Mouse (Mus musculus) heart, embryonic 16.5 days (tissue): Measurements from ENCODE around the gene Wdr18. TPM values are rescaled to one million over a fixed set of nuclear protein-coding genes. Genes with fewer than 3 reads are reported as not detected.

Experiments used
- ATAC-seq: fragments of 200-750 bp; cut with Nextera tagmentation; replicated peaks from 2 replicates; pipeline ENCODE4 v1.8.0; 2017; ENCODE audit warnings: moderate number of reproducible peaks; ENCODE audit not compliant: insufficient read depth, low FRiP score; ENCODE audit errors: extremely low read depth
- H3K27ac ChIP-seq: fragments of 300-500 bp; sonication (generic); 2 replicates; pipeline ENCODE4 v1.5.1; 2014; ENCODE audit warnings: mild to moderate bottlenecking, low read length, control low read depth, moderate library complexity
- H3K27me3 ChIP-seq: fragments of 300-500 bp; sonication (generic); 2 replicates; pipeline ENCODE4 v1.6.1; 2014; ENCODE audit warnings: low read length, mixed read lengths; ENCODE audit not compliant: control insufficient read depth, insufficient read depth
- H3K36me3 ChIP-seq: fragments of 300-500 bp; sonication (generic); 2 replicates; pipeline ENCODE4 v1.6.1; 2014; ENCODE audit not compliant: control insufficient read depth, insufficient read depth
- H3K4me1 ChIP-seq: fragments of 300-500 bp; sonication (generic); 2 replicates; pipeline ENCODE4 v1.6.1; 2014; ENCODE audit warnings: low read length, mixed read lengths; ENCODE audit not compliant: control insufficient read depth, insufficient read depth
- H3K4me2 ChIP-seq: fragments of 300-500 bp; sonication (generic); 2 replicates; pipeline ENCODE4 v1.6.1; 2014; ENCODE audit warnings: low read depth, mild to moderate bottlenecking, control low read depth, low read length
- H3K4me3 ChIP-seq: fragments of 300-500 bp; sonication (generic); 2 replicates; pipeline ENCODE4 v1.5.1; 2014; ENCODE audit warnings: mild to moderate bottlenecking, control low read depth, low read length
- H3K9ac ChIP-seq: fragments of 300-500 bp; sonication (generic); 2 replicates; pipeline ENCODE4 v1.6.1; 2014; ENCODE audit warnings: low read length, control low read depth
- H3K9me3 ChIP-seq: fragments of 300-500 bp; sonication (generic); replicated peaks from 2 replicates; pipeline ENCODE4 v1.6.1; 2016; ENCODE audit warnings: low read length; ENCODE audit not compliant: control insufficient read depth
- WGBS: fragments of 180-500 bp; shearing (Covaris S2); extraction: QIAGEN DNeasy Blood & Tissue Kit; methylation state at CpG from one replicate; pipeline ENCODE4 v1.1.7; 2014; 5-methylcytosine and 5-hydroxymethylcytosine counted together
- polyA plus RNA-seq: library from polyadenylated mRNA; unstranded; fragments of >200 nt; fragmentation: Nextera tagmentation; extraction: Ambion mirVana; gene quantifications from 2 replicates; pipeline ENCODE4 v1.2.1, GENCODE M21; 2015

Wdr18 gene
- polyA plus RNA-seq, 1 experiment from 2014 or later, result 69.6 TPM

DNA sequence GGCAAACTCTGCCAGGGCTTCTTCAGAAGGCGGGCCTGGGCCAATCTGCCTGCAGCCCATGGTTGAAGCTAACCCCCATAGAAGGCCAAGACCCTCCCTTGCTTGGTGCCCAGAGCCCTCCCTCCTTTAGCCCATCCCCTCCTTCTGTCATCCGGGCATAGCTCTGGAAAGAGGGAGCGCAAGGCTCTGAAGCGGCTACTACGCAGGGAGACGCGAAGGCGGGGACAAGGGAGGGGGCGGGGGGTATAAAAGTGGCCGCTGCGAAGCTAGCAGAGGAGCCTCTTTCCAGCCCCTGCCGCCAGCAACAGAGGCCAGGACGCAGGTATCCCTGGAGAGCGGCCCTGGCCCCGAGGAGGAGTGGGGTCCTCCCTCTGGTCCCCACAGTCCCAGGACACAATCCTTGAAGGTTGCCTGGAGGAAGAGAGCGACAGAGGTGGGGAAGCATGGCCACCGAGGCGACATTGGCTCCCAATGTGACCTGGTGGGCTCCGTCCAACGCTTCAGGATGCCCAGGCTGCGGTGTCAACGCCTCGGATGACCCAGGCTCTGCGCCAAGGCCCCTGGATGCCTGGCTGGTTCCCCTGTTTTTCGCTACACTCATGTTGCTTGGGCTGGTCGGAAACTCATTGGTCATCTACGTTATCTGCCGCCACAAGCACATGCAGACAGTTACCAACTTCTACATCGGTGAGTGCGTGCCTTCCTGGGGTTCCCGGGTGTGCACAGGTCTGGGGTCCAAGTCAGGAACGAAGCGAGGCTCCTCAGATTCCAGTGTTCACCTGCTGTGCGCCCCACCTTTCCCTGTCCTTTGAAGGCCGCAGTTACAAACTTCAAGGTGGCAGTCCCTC is 41.5 kb upstream of the Wdr18 start:
- Histone ChIP-seq H3K9ac (peak overlapping the region; percentile 14), H3K27ac (no peak overlapping the region), H3K4me1 (peaks cover 52% of the 10 kb centered on the region), H3K27me3 (peaks cover 57% of the 10 kb centered on the region), H3K4me3 (peak overlapping the region; percentile 26), H3K36me3 (no peaks in the 10 kb centered on the region), H3K9me3 (no peaks in the 10 kb centered on the region), H3K4me2 (peak overlapping the region; percentile 50)
- ATAC-seq, result no peak
- 8% methylated on average over 34 of the region's 35 CpGs for WGBS

DNA sequence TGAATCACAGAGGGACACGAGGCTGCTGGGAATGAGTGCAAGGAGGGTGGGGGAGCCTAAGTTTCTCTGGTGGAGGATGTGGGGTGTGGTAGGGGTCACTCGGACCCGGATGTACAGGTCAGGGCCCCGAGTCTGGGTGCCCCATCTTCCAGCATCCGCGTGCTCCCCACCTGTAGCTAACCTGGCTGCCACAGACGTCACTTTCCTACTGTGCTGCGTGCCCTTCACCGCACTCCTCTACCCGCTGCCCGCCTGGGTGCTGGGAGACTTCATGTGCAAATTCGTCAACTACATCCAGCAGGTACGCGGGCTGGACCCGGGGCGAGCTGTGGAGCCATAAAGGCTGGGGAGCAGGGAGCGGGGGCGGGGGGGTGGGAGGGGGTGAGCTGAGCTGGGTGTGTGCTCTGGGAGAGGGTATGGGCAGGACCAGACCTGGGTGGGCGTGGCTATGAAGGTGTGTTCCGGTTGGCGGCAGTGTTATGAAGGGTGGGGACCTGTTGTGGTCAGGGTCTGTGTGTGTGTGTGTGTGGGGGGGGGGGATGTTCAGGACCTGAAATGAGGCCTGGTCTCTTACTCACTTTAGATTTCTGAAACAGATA is 40.6 kb upstream of the Wdr18 start:
- Histone ChIP-seq H3K27ac (no peak overlapping the region), H3K27me3 (peaks cover 57% of the 10 kb centered on the region), H3K9ac (no peak overlapping the region), H3K4me2 (peak overlapping the region; percentile 28; the same call in 1 of the 2 replicates), H3K4me1 (peaks cover 43% of the 10 kb centered on the region), H3K9me3 (no peaks in the 10 kb centered on the region), H3K36me3 (no peaks in the 10 kb centered on the region), H3K4me3 (peak overlapping the region; percentile 16; the same call in 1 of the 2 replicates)
- 5% methylated on average over 21 of the region's 21 CpGs for WGBS
- no peak for ATAC-seq

DNA sequence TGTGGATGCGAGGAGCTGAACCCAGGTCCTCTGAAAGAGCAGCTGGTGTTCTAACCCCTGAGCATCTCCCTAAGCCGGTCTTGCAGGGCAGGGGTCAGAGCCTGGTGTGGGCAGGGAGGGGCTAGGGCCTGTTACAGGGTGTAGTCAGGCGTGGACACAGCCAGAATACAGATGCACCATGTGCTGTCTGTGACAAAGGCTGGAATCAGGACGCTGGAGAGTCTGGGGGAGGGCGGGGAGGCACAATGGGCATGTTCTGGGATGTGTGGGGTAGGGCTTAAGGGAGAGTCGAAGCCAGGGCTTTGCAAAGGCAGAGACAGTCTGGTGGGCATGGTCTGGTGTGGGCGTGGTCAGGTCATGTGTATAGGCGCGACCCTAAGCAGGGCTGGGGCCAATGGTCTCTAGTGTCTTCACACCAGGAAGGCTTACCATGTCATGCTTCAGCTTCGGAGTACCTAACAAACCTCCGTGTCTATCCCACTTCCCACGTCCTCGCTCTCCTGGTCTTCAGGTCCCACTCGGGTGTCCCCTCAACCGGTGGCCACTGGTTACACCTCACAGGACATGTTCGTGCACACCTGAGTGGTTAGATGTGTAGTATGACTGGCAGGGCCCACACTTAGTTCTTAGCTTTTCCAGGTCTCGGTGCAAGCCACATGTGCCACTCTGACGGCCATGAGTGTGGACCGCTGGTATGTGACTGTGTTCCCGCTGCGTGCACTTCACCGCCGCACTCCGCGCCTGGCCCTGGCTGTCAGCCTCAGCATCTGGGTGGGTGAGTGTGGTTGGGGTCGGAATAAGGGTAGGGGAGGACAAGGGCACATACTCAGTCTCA is 39.7 kb upstream of the Wdr18 start:
- Histone ChIP-seq H3K36me3 (no peaks in the 10 kb centered on the region), H3K4me3 (no peak overlapping the region), H3K9ac (no peak overlapping the region), H3K27me3 (peaks cover 57% of the 10 kb centered on the region), H3K4me2 (no peak overlapping the region), H3K27ac (no peak overlapping the region), H3K4me1 (peaks cover 34% of the 10 kb centered on the region), H3K9me3 (no peaks in the 10 kb centered on the region)
- WGBS, result 28% methylated on average over 26 of the region's 26 CpGs
- no peak for ATAC-seq

DNA sequence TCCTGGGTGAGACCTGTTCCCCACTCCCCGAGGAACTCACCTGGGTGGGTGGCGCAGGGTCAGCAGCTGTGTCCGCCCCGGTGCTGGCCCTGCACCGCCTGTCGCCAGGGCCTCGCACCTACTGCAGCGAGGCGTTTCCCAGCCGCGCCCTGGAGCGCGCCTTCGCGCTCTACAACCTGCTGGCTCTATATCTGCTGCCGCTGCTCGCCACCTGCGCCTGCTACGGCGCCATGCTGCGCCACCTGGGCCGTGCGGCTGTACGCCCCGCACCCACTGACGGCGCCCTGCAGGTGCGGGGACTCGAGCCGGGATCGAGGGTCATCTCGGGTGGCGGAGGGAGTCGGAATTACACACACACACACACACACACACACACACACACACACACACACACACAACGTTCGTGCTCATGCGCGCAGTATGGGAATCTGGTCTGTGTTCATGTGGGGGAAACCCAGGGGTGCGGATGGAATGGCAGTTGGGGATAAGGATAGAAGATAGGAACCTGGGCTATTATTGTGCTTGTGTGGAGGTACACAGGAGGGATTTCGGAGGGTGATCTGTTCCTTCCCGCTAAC is 38.9 kb upstream of the Wdr18 start, which contains the start of gene R3hdm4:
Gene R3hdm4 (minus strand): TSS at position 251 of the 578 bp plus-strand sequence.
- Histone ChIP-seq H3K4me1 (peaks cover 32% of the 10 kb centered on the region), H3K9ac (peak within 1 kb of the TSS; percentile 67), H3K4me2 (peak within 1 kb of the TSS; percentile 65), H3K4me3 (peak within 1 kb of the TSS; percentile 42), H3K36me3 (no peaks in the 10 kb centered on the region), H3K9me3 (no peaks in the 10 kb centered on the region), H3K27me3 (peaks cover 57% of the 10 kb centered on the region), H3K27ac (no peak within 1 kb of the TSS)
- no peak for ATAC-seq
- WGBS, result 6% methylated on average over 41 of the region's 41 CpGs

DNA sequence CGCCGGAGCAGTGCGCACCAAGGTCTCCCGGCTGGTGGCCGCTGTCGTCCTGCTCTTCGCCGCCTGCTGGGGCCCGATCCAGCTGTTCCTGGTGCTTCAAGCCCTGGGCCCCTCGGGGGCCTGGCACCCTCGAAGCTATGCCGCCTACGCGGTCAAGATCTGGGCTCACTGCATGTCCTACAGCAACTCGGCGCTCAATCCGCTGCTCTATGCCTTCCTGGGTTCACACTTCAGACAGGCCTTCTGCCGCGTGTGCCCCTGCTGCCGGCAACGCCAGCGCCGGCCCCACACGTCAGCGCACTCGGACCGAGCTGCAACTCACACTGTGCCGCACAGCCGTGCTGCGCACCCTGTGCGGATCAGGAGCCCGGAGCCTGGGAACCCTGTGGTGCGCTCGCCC is 38.4 kb upstream of the Wdr18 start:
- ATAC-seq, result no peak
- H3K27ac ChIP-seq, result no peak overlapping the region
- H3K36me3 ChIP-seq, result no peaks in the 10 kb centered on the region
- H3K27me3 ChIP-seq, result peaks cover 57% of the 10 kb centered on the region
- H3K9ac ChIP-seq, result peak overlapping the region; percentile 67
- H3K4me1 ChIP-seq, result peaks cover 35% of the 10 kb centered on the region
- H3K4me3 ChIP-seq, result peak overlapping the region; percentile 42
- peak overlapping the region; percentile 65 for H3K4me2 ChIP-seq
- WGBS, result 2% methylated on average over 34 of the region's 34 CpGs
- no peaks in the 10 kb centered on the region for H3K9me3 ChIP-seq

DNA sequence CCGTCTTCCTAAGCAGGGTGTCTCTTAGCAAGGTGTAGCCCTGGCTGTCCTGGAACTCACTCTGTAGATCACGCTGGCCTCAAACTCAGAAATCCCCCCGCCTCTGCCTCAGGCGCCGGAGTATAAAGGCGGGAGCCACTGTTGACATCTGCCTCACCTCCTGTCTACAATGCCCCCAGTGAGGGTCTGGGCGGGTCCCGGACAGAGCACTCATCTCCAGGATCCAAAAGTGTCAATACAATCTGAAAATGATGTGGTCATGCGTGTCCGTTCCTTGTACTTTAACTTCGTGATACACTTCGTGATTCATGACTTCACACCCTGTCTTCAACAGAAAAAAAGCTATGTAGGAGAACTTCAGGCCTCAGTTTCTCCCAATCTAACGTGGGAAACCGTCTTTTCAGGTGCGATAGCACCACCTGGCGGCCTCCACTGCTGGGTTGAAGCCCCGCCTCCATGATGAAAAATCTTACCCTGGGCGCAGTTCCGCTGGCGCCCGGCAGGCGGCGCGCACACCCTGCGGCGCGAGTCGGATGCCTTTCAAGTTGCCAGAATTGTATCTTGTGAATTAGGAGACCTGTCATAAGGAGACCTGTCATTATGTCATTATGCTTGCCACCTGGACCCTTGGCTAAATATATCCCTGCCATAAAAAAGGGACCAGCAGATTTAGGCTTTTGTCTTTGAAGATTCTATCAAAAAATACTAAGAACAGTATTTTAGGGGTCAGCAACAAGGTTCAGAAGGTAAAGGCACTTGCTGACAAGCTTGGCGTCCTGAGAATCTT is 34.8 kb upstream of the Wdr18 start:
- WGBS, result 12% methylated on average over 29 of the region's 29 CpGs
- H3K27me3 ChIP-seq, result peaks cover 29% of the 10 kb centered on the region
- H3K9me3 ChIP-seq, result no peaks in the 10 kb centered on the region
- H3K27ac ChIP-seq, result no peak overlapping the region
- no peak overlapping the region for H3K4me3 ChIP-seq
- no peak overlapping the region for H3K9ac ChIP-seq
- H3K36me3 ChIP-seq, result no peaks in the 10 kb centered on the region
- peaks cover 27% of the 10 kb centered on the region for H3K4me1 ChIP-seq
- no peak for ATAC-seq
- peak overlapping the region; percentile 94 for H3K4me2 ChIP-seq

DNA sequence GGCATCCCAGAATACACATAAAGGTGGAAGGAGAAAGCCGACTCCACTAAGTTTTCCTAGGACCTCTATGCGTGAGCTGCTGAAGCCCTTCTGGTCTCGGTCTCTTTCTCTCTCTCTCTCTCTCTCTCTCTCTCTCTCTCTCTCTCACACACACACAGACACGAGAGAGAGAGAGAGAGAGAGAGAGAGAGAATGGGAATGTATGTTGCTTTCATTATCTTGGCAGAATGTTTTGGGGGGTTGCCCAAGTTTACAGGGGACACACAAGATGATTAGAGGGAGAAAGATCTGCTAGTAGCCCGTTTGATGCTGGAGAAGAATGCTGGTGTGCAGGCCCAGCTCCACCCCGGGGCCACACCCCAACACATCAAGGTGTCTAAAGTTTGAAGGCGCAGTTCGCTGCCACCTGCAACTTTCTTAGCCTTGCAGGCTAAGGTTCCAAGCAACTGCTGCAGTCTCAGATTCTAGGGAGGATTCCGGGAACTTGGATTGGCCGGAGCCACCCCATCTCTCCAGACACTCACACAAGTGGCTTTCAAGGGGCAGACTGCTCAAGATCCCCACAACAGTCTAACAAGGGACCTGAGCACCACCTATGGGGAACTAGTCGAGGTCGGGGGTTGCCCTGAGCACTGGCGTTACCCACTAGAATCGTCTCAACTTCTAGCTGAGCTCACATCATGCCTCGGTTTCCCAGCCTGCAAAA is 34.0 kb upstream of the Wdr18 start:
- Histone ChIP-seq H3K36me3 (no peaks in the 10 kb centered on the region), H3K27me3 (peaks cover 22% of the 10 kb centered on the region), H3K27ac (peak overlapping the region; percentile 61), H3K4me3 (peak overlapping the region; percentile 93), H3K4me2 (peak overlapping the region; percentile 94), H3K4me1 (peaks cover 24% of the 10 kb centered on the region), H3K9ac (peak overlapping the region; percentile 79), H3K9me3 (no peaks in the 10 kb centered on the region)
- ATAC-seq, result no peak
- WGBS, result 7% methylated on average over 14 of the region's 15 CpGs
